Mouse (Mus musculus) G1E (cell line): Measurements from ENCODE around the gene Stxbp3. TPM values are rescaled to one million over a fixed set of nuclear protein-coding genes. Genes with fewer than 3 reads are reported as not detected.

Source experiments
- ATAC-seq: 2 replicates; pipeline ENCODE4 v1.8.0; 2016; ENCODE audit warnings: mild to moderate bottlenecking; ENCODE audit not compliant: insufficient number of reproducible peaks, poor library complexity, low FRiP score, severe bottlenecking; ENCODE audit errors: extremely low read depth
- DNase-seq: peaks from one replicate; pipeline ENCODE4 v3.0.0; 2012; ENCODE audit warnings: low spot score
- H3K27me3 ChIP-seq: 2 replicates; pipeline ENCODE4 v1.6.1; 2012; ENCODE audit warnings: mild to moderate bottlenecking, low read length, inconsistent platforms; ENCODE audit not compliant: insufficient read depth
- H3K36me3 ChIP-seq: replicated peaks from 2 replicates; pipeline ENCODE3; 2012; ENCODE audit warnings: mild to moderate bottlenecking, inconsistent platforms
- H3K4me1 ChIP-seq: 2 replicates; pipeline ENCODE4 v1.6.1; 2012; ENCODE audit warnings: low read depth, low read length, inconsistent platforms, mixed read lengths; ENCODE audit not compliant: insufficient read depth
- H3K4me3 ChIP-seq: 2 replicates; pipeline ENCODE4 v1.5.1; 2012; ENCODE audit warnings: low read depth, mild to moderate bottlenecking, inconsistent platforms, low read length, moderate library complexity, mixed read lengths
- H3K9me3 ChIP-seq: replicated peaks from 2 replicates; pipeline ENCODE4 v1.6.1; 2012; ENCODE audit warnings: inconsistent platforms
- CTCF ChIP-seq: IDR thresholded peaks from 2 replicates; pipeline ENCODE4 v1.5.1; 2012; ENCODE audit warnings: low read depth, low read length, inconsistent platforms, mixed read lengths
- GATA1 ChIP-seq: IDR thresholded peaks from 2 replicates; pipeline ENCODE4 v1.6.1; 2012; ENCODE audit warnings: borderline replicate concordance, low read length, inconsistent platforms, mixed read lengths
- GATA2 ChIP-seq: IDR thresholded peaks from 2 replicates; pipeline ENCODE4 v1.6.1; 2012; ENCODE audit warnings: low read depth, low read length, inconsistent platforms, borderline replicate concordance
- POLR2AphosphoS5 ChIP-seq: IDR thresholded peaks from 2 replicates; pipeline ENCODE4 v1.6.1; 2012; ENCODE audit warnings: low read depth, low read length, inconsistent platforms; ENCODE audit not compliant: insufficient replicate concordance
- TAL1 ChIP-seq: conservative IDR thresholded peaks from 2 replicates; pipeline ENCODE4 v1.6.1; 2012; ENCODE audit warnings: low read depth, low read length, inconsistent platforms, mixed read lengths
- polyA plus RNA-seq: library from polyadenylated mRNA; stranded (reverse); fragments of >175 nt; gene quantifications from 2 replicates; pipeline ENCODE4 v1.2.3, GENCODE M21; 2012
- total RNA-seq, 2 experiments: library from RNA; stranded (forward) in 1 of 2; stranded (reverse) in 1 of 2; fragments of 200-1000 nt in 1 of 2; fragments of >200 nt in 1 of 2; fragmentation: Nextera tagmentation in 1 of 2; gene quantifications; 2 replicates each; pipeline ENCODE4 v1.2.3; 2014 to 2017

The Stxbp3 gene
- total and polyA plus RNA-seq, 3 experiments, result 9.4 to 35.6 (median 27.9) TPM

DNA sequence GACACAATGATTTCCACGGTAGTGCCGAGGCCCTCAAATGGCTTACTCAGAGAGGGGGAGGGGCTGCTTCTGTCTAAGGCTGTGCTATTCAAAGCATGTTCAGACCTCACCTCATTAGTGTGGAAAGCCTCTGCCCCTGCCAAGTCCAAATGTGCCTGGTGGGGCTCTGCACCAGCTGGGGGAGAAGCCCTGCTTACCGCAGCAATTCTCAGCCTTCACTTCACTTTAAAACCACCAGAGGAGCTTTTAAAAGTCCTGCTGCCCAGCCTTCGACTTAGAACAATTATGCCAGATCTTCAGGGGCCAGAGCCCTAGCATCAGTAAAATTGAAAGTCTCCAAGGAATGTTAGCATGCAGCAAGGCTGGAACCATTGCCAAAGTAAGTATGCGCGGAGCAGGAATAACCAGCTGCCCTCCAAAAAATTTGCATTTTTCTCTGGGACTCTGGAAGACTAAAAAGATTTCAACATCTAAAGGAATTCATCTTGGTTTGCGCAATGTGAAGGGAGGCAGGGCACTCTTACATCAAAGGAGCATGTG is 18.0 kb upstream of the Stxbp3 start:
- Histone ChIP-seq H3K9me3 (no peaks in the 10 kb centered on the region), H3K36me3 (no peaks in the 10 kb centered on the region), H3K4me3 (no peak overlapping the region), H3K27me3 (peaks cover 18% of the 10 kb centered on the region; the same call in 1 of the 2 replicates), H3K4me1 (no peaks in the 10 kb centered on the region)
- TF ChIP-seq POLR2AphosphoS5, result no peak
- TF ChIP-seq CTCF, result no peak
- TF ChIP-seq GATA2, result no peak
- no peak for TF ChIP-seq GATA1
- TF ChIP-seq TAL1, result no peak
- ATAC-seq (no peak), DNase-seq (no peak)

GRCm38 (mm10) chr3:108857714-108858113 is 17.4 kb upstream of the Stxbp3 start:
- no peak for ATAC-seq
- Histone ChIP-seq H3K9me3 (no peaks in the 10 kb centered on the region), H3K4me1 (no peaks in the 10 kb centered on the region), H3K27me3 (peaks cover 18% of the 10 kb centered on the region; the same call in 1 of the 2 replicates), H3K4me3 (no peak overlapping the region), H3K36me3 (no peaks in the 10 kb centered on the region)
- DNase-seq, result no peak
- no peak for TF ChIP-seq TAL1
- TF ChIP-seq GATA2, result no peak
- TF ChIP-seq CTCF, result no peak
- TF ChIP-seq POLR2AphosphoS5, result no peak
- no peak for TF ChIP-seq GATA1

- Histone ChIP-seq H3K36me3 (no peaks in the 10 kb centered on the region), H3K4me1 (no peaks in the 10 kb centered on the region)
- no peak for DNase-seq
These were observed 16.8 kb upstream of the Stxbp3 start for GRCm38 (mm10) chr3:108857124-108857470.

GRCm38 (mm10) chr3:108856386-108857123 is 16.2 kb upstream of the Stxbp3 start:
- Histone ChIP-seq H3K4me1 (no peaks in the 10 kb centered on the region), H3K9me3 (no peaks in the 10 kb centered on the region), H3K36me3 (no peaks in the 10 kb centered on the region), H3K27me3 (peaks cover 19% of the 10 kb centered on the region; the same call in 1 of the 2 replicates), H3K4me3 (no peak overlapping the region)
- DNase-seq (no peak), ATAC-seq (no peak; the same call in 1 of the 2 replicates)
- TF ChIP-seq POLR2AphosphoS5 (no peak), TAL1 (no peak), GATA1 (no peak), CTCF (no peak), GATA2 (no peak)

More at GRCm38 (mm10) chr3:108857124-108857470, 16.8 kb upstream of the Stxbp3 start:
- ATAC-seq, result no peak
- Histone ChIP-seq H3K9me3 (no peaks in the 10 kb centered on the region), H3K27me3 (peaks cover 19% of the 10 kb centered on the region; the same call in 1 of the 2 replicates), H3K4me3 (no peak overlapping the region)
- TF ChIP-seq GATA2 (no peak), GATA1 (no peak), TAL1 (no peak), CTCF (no peak), POLR2AphosphoS5 (no peak)

DNA sequence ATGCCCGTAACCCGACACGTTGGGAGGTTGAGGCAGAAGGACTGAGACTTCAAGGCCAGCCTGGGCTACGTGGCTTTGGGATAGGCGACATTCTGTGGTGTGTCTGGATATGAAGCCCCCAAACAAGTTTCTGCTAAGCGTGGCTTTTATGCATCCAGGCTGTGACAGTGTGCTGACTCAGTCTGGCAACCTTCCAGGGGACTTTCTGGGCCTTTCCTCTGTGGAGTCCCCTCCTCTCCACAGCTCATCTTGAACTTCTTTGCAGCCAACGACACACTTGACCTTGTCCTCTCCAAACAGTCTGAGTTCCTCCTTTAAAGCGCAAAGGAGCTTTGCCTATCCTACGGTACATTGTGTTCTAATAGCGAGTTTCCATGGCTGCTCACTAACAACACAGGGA is 15.5 kb upstream of the Stxbp3 start:
- TF ChIP-seq GATA1, result no peak
- Histone ChIP-seq H3K4me1 (peaks cover 6% of the 10 kb centered on the region), H3K27me3 (peaks cover 19% of the 10 kb centered on the region), H3K36me3 (no peaks in the 10 kb centered on the region), H3K9me3 (no peaks in the 10 kb centered on the region), H3K4me3 (no peak overlapping the region)
- ATAC-seq (no peak), DNase-seq (no peak)

- Histone ChIP-seq H3K27me3 (peaks cover 19% of the 10 kb centered on the region), H3K36me3 (no peaks in the 10 kb centered on the region), H3K9me3 (no peaks in the 10 kb centered on the region), H3K4me1 (peaks cover 10% of the 10 kb centered on the region), H3K4me3 (no peak overlapping the region)
- ATAC-seq (no peak), DNase-seq (no peak)
- TF ChIP-seq GATA2, result no peak
- TF ChIP-seq CTCF, result no peak
- no peak for TF ChIP-seq GATA1
- TF ChIP-seq POLR2AphosphoS5, result no peak
- no peak for TF ChIP-seq TAL1
These were observed 15.0 kb upstream of the Stxbp3 start for GRCm38 (mm10) chr3:108855371-108855770.

DNA sequence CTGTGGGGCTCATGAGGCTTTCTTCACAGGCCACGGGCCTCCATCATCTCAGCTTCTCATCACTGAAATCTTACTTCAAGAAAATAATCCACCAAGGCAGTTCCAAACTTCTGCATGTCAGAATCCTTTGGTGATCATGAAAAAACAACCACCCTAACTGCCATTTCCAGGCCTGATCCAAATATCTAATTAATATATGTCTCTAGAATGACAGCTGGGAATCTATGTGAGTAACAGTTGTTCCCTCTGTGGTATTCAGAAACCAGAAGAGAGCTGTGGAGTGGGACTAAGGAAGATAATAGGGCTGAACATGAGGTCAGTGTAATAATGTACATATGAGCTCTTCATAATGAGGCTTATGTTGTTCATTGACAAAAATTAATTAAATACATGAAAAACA is 12.9 kb upstream of the Stxbp3 start:
- ATAC-seq (no peak), DNase-seq (no peak)
- Histone ChIP-seq H3K36me3 (no peaks in the 10 kb centered on the region), H3K9me3 (no peaks in the 10 kb centered on the region), H3K4me3 (no peak overlapping the region), H3K4me1 (peaks cover 11% of the 10 kb centered on the region), H3K27me3 (peaks cover 19% of the 10 kb centered on the region)
- TF ChIP-seq TAL1 (no peak), CTCF (no peak), GATA2 (no peak), POLR2AphosphoS5 (no peak), GATA1 (no peak)
